Mouse (Mus musculus): ENCODE measurements around the gene Pnliprp1. TPM values are rescaled to one million over a fixed set of nuclear protein-coding genes. Genes with fewer than 3 reads are reported as not detected.

Gene Pnliprp1
- polyA plus RNA-seq (2014; fragmentation: Illumina TruSeq; extraction: RNeasy Lipid Tissue Mini Kit (QIAGEN cat#74804); ENCODE audit: low read depth, low replicate concordance): not detected

GRCm38 (mm10) chr19:58728445-58729031, at the start of gene Pnliprp1:
Pnliprp1 (plus strand) TSS chr19:58728887.

GRCm38 (mm10) chr19:58759423-58759822, 30.7 kb downstream of the Pnliprp1 start, which contains the start of gene Pnliprp2:
Pnliprp2 (plus strand) TSS chr19:58759719.

Other genes starting within 250 kb of the Pnliprp1 start
- gene Ccdc172, start 216.9 kb upstream of the Pnliprp1 start, polyA plus RNA-seq (2014; fragmentation: Illumina TruSeq; extraction: RNeasy Lipid Tissue Mini Kit (QIAGEN cat#74804); ENCODE audit: low read depth, low replicate concordance): not detected
- gene Pnlip, start 76.4 kb upstream of the Pnliprp1 start, polyA plus RNA-seq (2014; fragmentation: Illumina TruSeq; extraction: RNeasy Lipid Tissue Mini Kit (QIAGEN cat#74804); ENCODE audit: low read depth, low replicate concordance): not detected
- not detected for gene Pnliprp2, start 30.8 kb downstream of the Pnliprp1 start, polyA plus RNA-seq (2014; fragmentation: Illumina TruSeq; extraction: RNeasy Lipid Tissue Mini Kit (QIAGEN cat#74804); ENCODE audit: low read depth, low replicate concordance)
- not detected for gene 1700019N19Rik, start 65.6 kb downstream of the Pnliprp1 start, polyA plus RNA-seq (2014; fragmentation: Illumina TruSeq; extraction: RNeasy Lipid Tissue Mini Kit (QIAGEN cat#74804); ENCODE audit: low read depth, low replicate concordance)
- gene Eno4, start 214.5 kb downstream of the Pnliprp1 start, polyA plus RNA-seq (2014; fragmentation: Illumina TruSeq; extraction: RNeasy Lipid Tissue Mini Kit (QIAGEN cat#74804); ENCODE audit: low read depth, low replicate concordance): not detected
- 24.6 TPM for gene Hspa12a, start 214.8 kb downstream of the Pnliprp1 start, polyA plus RNA-seq (2014; fragmentation: Illumina TruSeq; extraction: RNeasy Lipid Tissue Mini Kit (QIAGEN cat#74804); ENCODE audit: low read depth, low replicate concordance)